Mouse (Mus musculus) hindbrain, embryonic 10.5 days (tissue): Measurements from ENCODE around the gene Dhx9. TPM values are rescaled to one million over a fixed set of nuclear protein-coding genes. Genes with fewer than 3 reads are reported as not detected.
"Not testable (repeated sequence)": the region's sequence is repeated elsewhere in the genome, so short reads cannot be mapped to it uniquely, and the experiment has no call there.

Experiments used
- DNase-seq: peaks from one replicate; pipeline ENCODE4 v3.0.0-alpha.2; 2017; ENCODE audit warnings: low spot score
- H3K27ac ChIP-seq: fragments of 300-500 bp; sonication (generic); 2 replicates; pipeline ENCODE4 v1.5.1; 2016; ENCODE audit warnings: mild to moderate bottlenecking, moderate library complexity
- H3K27me3 ChIP-seq: fragments of 300-500 bp; sonication (generic); 2 replicates; pipeline ENCODE4 v1.6.1; 2016; ENCODE audit warnings: mild to moderate bottlenecking; ENCODE audit not compliant: poor library complexity, insufficient read depth, severe bottlenecking
- H3K36me3 ChIP-seq: fragments of 300-500 bp; sonication (generic); 2 replicates; pipeline ENCODE4 v1.6.1; 2016; ENCODE audit warnings: mild to moderate bottlenecking, moderate library complexity
- H3K4me1 ChIP-seq: fragments of 300-500 bp; sonication (generic); replicated peaks from 2 replicates; pipeline ENCODE4 v1.6.1; 2016; ENCODE audit warnings: mild to moderate bottlenecking
- H3K4me3 ChIP-seq: fragments of 300-500 bp; sonication (generic); 2 replicates; pipeline ENCODE4 v1.5.1; 2016; ENCODE audit warnings: mild to moderate bottlenecking, moderate library complexity
- H3K9me3 ChIP-seq: fragments of 300-500 bp; sonication (generic); 2 replicates; pipeline ENCODE4 v1.6.1; 2016; ENCODE audit warnings: mild to moderate bottlenecking, moderate library complexity
- WGBS: fragments of 180-500 bp; shearing (Covaris S2); methylation state at CpG from one replicate; pipeline ENCODE4 v1.1.7; 2016; 5-methylcytosine and 5-hydroxymethylcytosine counted together
- polyA plus RNA-seq: library from polyadenylated mRNA; unstranded; fragments of >200 nt; fragmentation: Nextera tagmentation; extraction: Ambion mirVana; gene quantifications from 2 replicates; pipeline ENCODE4 v1.2.1, GENCODE M21; 2016

Gene Dhx9
- polyA plus RNA-seq, 1 experiment from 2014 or later: 31.1 TPM

- WGBS: 84% methylated on average over 5 of the region's 5 CpGs
- no peak overlapping the region for H3K27ac ChIP-seq
- no peaks in the 10 kb centered on the region for H3K4me1 ChIP-seq
- H3K36me3 ChIP-seq: no peaks in the 10 kb centered on the region
- H3K4me3 ChIP-seq: no peak overlapping the region
- no peaks in the 10 kb centered on the region for H3K9me3 ChIP-seq
- DNase-seq: no peak
- no peaks in the 10 kb centered on the region for H3K27me3 ChIP-seq
Measured at GRCm38 (mm10) chr1:153433851-153434589, 53.4 kb downstream of the Dhx9 start.

- WGBS: 88% methylated on average over 2 of the region's 2 CpGs
- no peak for DNase-seq
- Histone ChIP-seq H3K4me3 (no peak overlapping the region), H3K4me1 (0 out of 2 replicates have a peak, but pooled peaks cover 2% of the 10 kb centered on the region), H3K27ac (no peak overlapping the region), H3K36me3 (no peaks in the 10 kb centered on the region), H3K27me3 (peaks cover 4% of the 10 kb centered on the region; the same call in 1 of the 2 replicates), H3K9me3 (no peaks in the 10 kb centered on the region)
Measured at GRCm38 (mm10) chr1:153432329-153432728, 55.1 kb downstream of the Dhx9 start.

DNA sequence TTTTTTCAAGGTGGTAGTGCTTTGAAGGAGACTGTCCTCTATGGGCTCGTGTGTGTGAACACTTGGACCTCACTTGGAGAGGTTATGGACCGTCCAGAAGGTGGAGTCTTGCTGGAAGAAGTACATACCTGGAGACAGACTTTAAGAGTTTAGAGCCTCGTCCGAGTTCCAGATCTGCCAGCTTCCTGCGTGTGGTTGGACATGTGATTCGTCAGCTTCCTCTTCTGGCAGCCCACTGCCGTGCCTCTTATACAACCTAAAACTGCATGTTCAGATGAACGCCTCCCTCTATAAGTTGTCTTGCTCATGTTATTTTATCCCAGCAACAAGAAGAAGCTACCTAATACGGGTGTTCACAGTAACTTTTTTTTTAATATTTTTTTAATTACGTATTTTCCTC, 55.8 kb downstream of the Dhx9 start:
- DNase-seq: no peak
- Histone ChIP-seq H3K4me3 (no peak overlapping the region), H3K36me3 (no peaks in the 10 kb centered on the region), H3K9me3 (no peaks in the 10 kb centered on the region), H3K4me1 (0 out of 2 replicates have a peak, but pooled peaks cover 2% of the 10 kb centered on the region), H3K27me3 (peaks cover 10% of the 10 kb centered on the region), H3K27ac (no peak overlapping the region)
- WGBS: 90% methylated on average over 10 of the region's 10 CpGs

- no peaks in the 10 kb centered on the region for H3K36me3 ChIP-seq
- no peaks in the 10 kb centered on the region for H3K9me3 ChIP-seq
- WGBS: 75% methylated on average over 7 of the region's 7 CpGs
- DNase-seq: no peak
- H3K27me3 ChIP-seq: peaks cover 16% of the 10 kb centered on the region
- H3K27ac ChIP-seq: no peak overlapping the region
- 0 out of 2 replicates have a peak, but pooled peaks cover 2% of the 10 kb centered on the region for H3K4me1 ChIP-seq
- no peak overlapping the region for H3K4me3 ChIP-seq
Measured at GRCm38 (mm10) chr1:153431158-153431557, 56.3 kb downstream of the Dhx9 start.

GRCm38 (mm10) chr1:153424770-153425584, 62.5 kb downstream of the Dhx9 start, which contains the start of gene Shcbp1l:
Gene Shcbp1l, plus strand, starts transcription at chr1:153425162.
- 3% methylated on average over 60 of the region's 60 CpGs for WGBS
- no peaks in the 10 kb centered on the region for H3K36me3 ChIP-seq
- peak; percentile 72 for DNase-seq
- H3K4me1 ChIP-seq: peaks cover 17% of the 10 kb centered on the region
- peak within 1 kb of the TSS; percentile 78 for H3K27ac ChIP-seq
- 0 out of 2 replicates have a peak, but pooled peaks cover 2% of the 10 kb centered on the region for H3K9me3 ChIP-seq
- peak within 1 kb of the TSS; percentile 72 for H3K4me3 ChIP-seq
- H3K27me3 ChIP-seq: peaks cover 45% of the 10 kb centered on the region

DNA sequence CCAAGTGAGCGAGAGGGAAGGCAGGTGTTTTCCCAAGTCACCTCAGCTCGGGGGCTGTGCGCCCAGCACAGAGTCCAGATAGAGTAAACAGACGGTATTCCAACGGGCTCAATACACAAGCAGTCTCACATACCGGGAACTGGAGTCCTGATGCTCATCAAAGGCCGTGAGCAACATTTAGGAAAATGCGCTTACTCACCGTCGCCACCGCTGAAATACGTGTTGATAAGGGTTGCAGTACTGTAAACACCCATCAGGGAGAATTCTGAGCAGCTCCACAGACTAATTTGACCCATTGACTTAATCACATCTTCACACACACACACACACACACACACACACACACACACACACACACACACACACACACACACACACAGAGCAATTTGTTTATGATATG, 63.2 kb downstream of the Dhx9 start:
- Histone ChIP-seq H3K4me3 (peak overlapping the region; percentile 72), H3K4me1 (peaks cover 17% of the 10 kb centered on the region), H3K27me3 (peaks cover 45% of the 10 kb centered on the region), H3K9me3 (0 out of 2 replicates have a peak, but pooled peaks cover 2% of the 10 kb centered on the region), H3K36me3 (no peaks in the 10 kb centered on the region), H3K27ac (no peak overlapping the region)
- 40% methylated on average over 12 of the region's 12 CpGs for WGBS
- peak; percentile 10 for DNase-seq

DNA sequence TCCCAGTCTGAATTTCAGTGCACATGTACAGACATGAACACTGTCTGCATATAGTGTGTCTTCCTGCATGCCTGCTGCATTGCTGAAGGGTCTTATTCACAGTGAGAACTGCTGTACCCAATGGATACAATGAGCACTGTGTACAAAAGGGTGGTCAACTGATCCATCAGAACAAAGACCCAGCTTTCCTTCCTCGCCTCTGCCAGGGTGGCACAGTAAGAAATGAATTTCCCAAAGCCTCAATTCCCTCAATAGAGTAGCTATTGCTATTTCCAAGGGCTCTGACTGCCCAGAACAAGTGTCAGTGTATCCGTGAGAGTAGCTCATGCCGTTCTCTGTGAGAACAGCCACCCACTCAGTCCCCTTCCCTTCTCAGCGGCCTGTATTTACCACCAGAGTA, 69.7 kb downstream of the Dhx9 start:
- H3K27me3 ChIP-seq, H3K9me3 ChIP-seq, DNase-seq, H3K4me3 ChIP-seq, H3K27ac ChIP-seq, H3K4me1 ChIP-seq, H3K36me3 ChIP-seq: not testable (repeated sequence)
- WGBS: 72% methylated on average over 4 of the region's 4 CpGs

- not testable (repeated sequence) for H3K4me1 ChIP-seq, H3K36me3 ChIP-seq, H3K27me3 ChIP-seq, DNase-seq, H3K9me3 ChIP-seq, H3K4me3 ChIP-seq, H3K27ac ChIP-seq
- WGBS: 83% methylated on average over 3 of the region's 3 CpGs
Measured at GRCm38 (mm10) chr1:153416271-153416832, 71.1 kb downstream of the Dhx9 start.

- DNase-seq, H3K4me3 ChIP-seq, H3K27ac ChIP-seq, H3K4me1 ChIP-seq, H3K9me3 ChIP-seq, H3K36me3 ChIP-seq, H3K27me3 ChIP-seq: not testable (repeated sequence)
- 71% methylated on average over 3 of the region's 5 CpGs for WGBS
Measured at GRCm38 (mm10) chr1:153415742-153416141, 71.7 kb downstream of the Dhx9 start.

DNA sequence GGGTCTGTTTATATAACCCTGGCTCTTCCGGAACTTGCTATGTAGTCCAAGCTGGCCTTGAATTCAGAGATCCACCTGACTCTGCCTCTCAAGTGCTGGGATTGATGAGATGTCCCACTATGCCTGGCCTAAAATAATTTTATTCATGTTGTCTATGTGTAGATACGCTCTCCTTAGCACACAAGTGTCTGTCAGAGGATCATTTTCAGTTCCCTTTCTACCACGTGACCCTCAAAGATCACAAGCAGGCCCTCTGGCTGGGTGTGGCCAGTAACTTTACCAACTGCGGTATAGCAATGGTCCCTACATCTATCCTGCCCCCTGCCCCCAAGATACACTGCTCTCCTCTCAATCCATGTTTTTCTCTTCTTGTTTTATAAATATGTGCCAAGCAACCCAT, 72.5 kb downstream of the Dhx9 start:
- WGBS: 94% methylated on average over 4 of the region's 4 CpGs
- Histone ChIP-seq H3K27me3 (no peaks in the 10 kb centered on the region), H3K4me3 (no peak overlapping the region), H3K27ac (no peak overlapping the region), H3K36me3 (no peaks in the 10 kb centered on the region), H3K4me1 (no peaks in the 10 kb centered on the region), H3K9me3 (no peaks in the 10 kb centered on the region)
- no peak for DNase-seq

- H3K27me3 ChIP-seq, H3K27ac ChIP-seq, H3K9me3 ChIP-seq, H3K4me3 ChIP-seq, H3K36me3 ChIP-seq, DNase-seq, H3K4me1 ChIP-seq: not testable (repeated sequence)
- WGBS: 90% methylated on average over 24 of the region's 24 CpGs
Measured at GRCm38 (mm10) chr1:153414114-153414723, 73.2 kb downstream of the Dhx9 start.

- not testable (repeated sequence) for H3K4me3 ChIP-seq, H3K36me3 ChIP-seq, H3K27me3 ChIP-seq, H3K9me3 ChIP-seq, DNase-seq, H3K27ac ChIP-seq, H3K4me1 ChIP-seq
- WGBS: 87% methylated on average over 13 of the region's 13 CpGs
Measured at GRCm38 (mm10) chr1:153413397-153414020, 74.0 kb downstream of the Dhx9 start.
